Mouse (Mus musculus) liver, embryonic 13.5 days (tissue): ENCODE measurements around the gene Ntm. TPM values are rescaled to one million over a fixed set of nuclear protein-coding genes. Genes with fewer than 3 reads are reported as not detected.

ENCODE experiments used
- ATAC-seq: fragments of 200-750 bp; cut with Nextera tagmentation; 2 replicates; pipeline ENCODE4 v1.8.0; 2017; ENCODE audit warnings: low read depth, mild to moderate bottlenecking, moderate number of reproducible peaks, moderate library complexity
- DNase-seq: peaks from one replicate; pipeline ENCODE4 v3.0.0; 2022
- H3K27ac ChIP-seq: fragments of 300-500 bp; sonication (generic); 2 replicates; pipeline ENCODE4 v1.5.1; 2015; ENCODE audit warnings: moderate library complexity, mild to moderate bottlenecking, inconsistent platforms
- H3K27me3 ChIP-seq: fragments of 300-500 bp; sonication (generic); 2 replicates; pipeline ENCODE4 v1.6.1; 2015; ENCODE audit warnings: mild to moderate bottlenecking, inconsistent platforms
- H3K36me3 ChIP-seq: fragments of 300-500 bp; sonication (generic); 2 replicates; pipeline ENCODE4 v1.6.1; 2015; ENCODE audit warnings: mild to moderate bottlenecking, inconsistent platforms
- H3K4me1 ChIP-seq: fragments of 300-500 bp; sonication (generic); replicated peaks from 2 replicates; pipeline ENCODE4 v1.6.1; 2015; ENCODE audit warnings: inconsistent platforms
- H3K4me2 ChIP-seq: fragments of 300-500 bp; sonication (generic); 2 replicates; pipeline ENCODE4 v1.6.1; 2015; ENCODE audit warnings: inconsistent platforms, mild to moderate bottlenecking, moderate library complexity
- H3K4me3 ChIP-seq: fragments of 300-500 bp; sonication (generic); replicated peaks from 2 replicates; pipeline ENCODE4 v1.5.1; 2015; ENCODE audit warnings: mild to moderate bottlenecking, inconsistent platforms
- H3K9ac ChIP-seq: fragments of 300-500 bp; sonication (generic); 2 replicates; pipeline ENCODE4 v1.6.1; 2015; ENCODE audit warnings: mild to moderate bottlenecking, inconsistent platforms
- H3K9me3 ChIP-seq: fragments of 300-500 bp; sonication (generic); replicated peaks from 2 replicates; pipeline ENCODE4 v1.6.1; 2016; ENCODE audit warnings: inconsistent platforms
- WGBS: fragments of 180-500 bp; shearing (Covaris S2); methylation state at CpG from one replicate; pipeline ENCODE4 v1.1.7; 2015; ENCODE audit not compliant: insufficient replicate concordance; 5-methylcytosine and 5-hydroxymethylcytosine counted together
- polyA plus RNA-seq: library from polyadenylated mRNA; unstranded; fragments of >200 nt; fragmentation: Nextera tagmentation; extraction: Ambion mirVana; gene quantifications from 2 replicates; pipeline ENCODE4 v1.2.1, GENCODE M21; 2015

The Ntm gene
- polyA plus RNA-seq, 1 experiment from 2014 or later: 1.2 TPM

DNA sequence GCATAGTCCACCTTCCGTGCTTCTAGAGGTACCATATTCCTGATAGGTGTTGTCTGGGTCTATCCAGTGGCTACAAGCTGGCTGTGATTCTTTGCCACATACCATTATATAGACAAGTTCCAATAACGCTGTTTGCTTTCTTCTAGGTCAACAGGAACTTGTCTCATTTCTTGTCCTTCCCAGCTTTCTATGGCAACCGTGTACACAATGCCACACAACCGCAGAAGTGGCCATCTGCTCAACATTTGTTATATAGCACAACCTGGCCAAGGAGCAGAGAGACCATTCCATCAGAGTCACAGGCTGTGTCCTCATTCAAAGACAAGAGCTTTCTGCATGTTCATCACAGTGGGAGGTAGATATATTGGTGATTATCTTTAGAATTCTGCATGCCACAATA lies 404.0 kb downstream of the Ntm start:
- H3K4me2 ChIP-seq: no peak overlapping the region
- no peak overlapping the region for H3K27ac ChIP-seq
- H3K9me3 ChIP-seq: no peaks in the 10 kb centered on the region
- DNase-seq (no peak), ATAC-seq (no peak)
- 60% methylated on average over 4 of the region's 4 CpGs for WGBS
- no peaks in the 10 kb centered on the region for H3K27me3 ChIP-seq
- no peak overlapping the region for H3K9ac ChIP-seq
- H3K4me1 ChIP-seq: no peaks in the 10 kb centered on the region
- no peaks in the 10 kb centered on the region for H3K36me3 ChIP-seq
- H3K4me3 ChIP-seq: no peak overlapping the region

DNA sequence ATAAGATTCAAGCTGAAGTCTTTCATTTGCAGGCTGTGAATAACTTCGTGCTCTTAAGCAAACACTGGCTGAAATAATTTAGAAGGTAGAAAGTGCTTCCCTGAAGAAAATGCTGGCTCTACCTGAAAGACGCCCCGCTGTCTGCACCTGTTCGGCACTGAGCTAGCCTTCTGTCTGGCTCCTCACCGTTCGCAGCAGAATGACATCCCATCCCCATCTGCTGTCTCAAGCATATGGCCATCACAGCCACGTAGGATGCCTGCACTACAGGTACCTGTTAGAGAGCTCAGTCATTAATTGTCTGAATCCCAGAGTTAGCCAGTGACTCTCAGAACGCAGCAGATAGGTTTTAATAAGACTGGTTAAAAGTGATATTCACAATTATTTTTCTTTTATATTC lies 412.4 kb downstream of the Ntm start:
- 64% methylated on average over 8 of the region's 8 CpGs for WGBS
- Histone ChIP-seq H3K9ac (no peak overlapping the region), H3K9me3 (no peaks in the 10 kb centered on the region), H3K36me3 (no peaks in the 10 kb centered on the region), H3K4me2 (no peak overlapping the region), H3K27ac (no peak overlapping the region), H3K4me3 (no peak overlapping the region), H3K4me1 (no peaks in the 10 kb centered on the region), H3K27me3 (no peaks in the 10 kb centered on the region)
- DNase-seq: no peak
- ATAC-seq: no peak

DNA sequence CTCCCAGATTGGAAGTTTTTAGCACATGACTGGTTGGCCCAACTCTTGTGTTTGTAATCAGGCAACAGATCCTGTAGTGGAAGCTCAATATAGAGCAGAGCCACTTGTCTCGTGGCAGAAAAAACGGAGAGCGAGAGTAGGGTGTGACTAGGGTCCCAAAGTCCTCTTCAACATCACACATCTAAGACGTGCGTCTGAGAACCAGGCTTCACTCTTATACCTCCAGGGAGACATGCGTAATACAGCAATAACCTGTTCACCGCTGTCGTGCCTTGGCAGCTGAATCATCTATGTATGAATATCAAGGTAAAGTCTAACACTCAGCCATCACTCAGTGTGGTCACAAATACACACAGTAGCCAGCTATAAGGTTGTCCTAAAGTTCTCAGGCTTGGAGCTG lies 412.8 kb downstream of the Ntm start:
- H3K9ac ChIP-seq: no peak overlapping the region
- no peaks in the 10 kb centered on the region for H3K27me3 ChIP-seq
- no peak overlapping the region for H3K27ac ChIP-seq
- H3K36me3 ChIP-seq: no peaks in the 10 kb centered on the region
- no peak overlapping the region for H3K4me3 ChIP-seq
- 73% methylated on average over 8 of the region's 8 CpGs for WGBS
- no peak overlapping the region for H3K4me2 ChIP-seq
- no peaks in the 10 kb centered on the region for H3K4me1 ChIP-seq
- DNase-seq (no peak), ATAC-seq (no peak)
- H3K9me3 ChIP-seq: no peaks in the 10 kb centered on the region

DNA sequence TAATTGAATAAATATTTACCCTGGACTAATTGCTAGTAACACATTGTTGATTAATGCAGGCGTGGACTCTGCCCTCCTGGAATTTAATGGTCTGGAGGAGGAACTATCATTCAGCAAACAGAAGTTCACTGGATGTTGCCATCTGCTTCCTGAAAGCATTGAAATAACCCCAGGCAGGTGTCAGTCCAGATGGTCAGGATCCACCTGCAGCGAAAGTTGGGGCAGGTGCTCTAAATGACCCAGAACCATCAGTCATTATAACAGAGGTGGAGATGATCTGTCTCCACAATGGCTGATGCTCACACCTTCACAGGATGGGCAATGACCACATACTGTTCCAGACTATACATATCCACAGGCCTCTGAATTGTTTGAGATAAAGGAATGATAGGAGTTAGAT lies 426.5 kb downstream of the Ntm start:
- no peak overlapping the region for H3K4me2 ChIP-seq
- no peak overlapping the region for H3K27ac ChIP-seq
- no peak for DNase-seq
- WGBS: 50% methylated on average over 2 of the region's 2 CpGs
- no peaks in the 10 kb centered on the region for H3K36me3 ChIP-seq
- ATAC-seq: no peak
- no peaks in the 10 kb centered on the region for H3K9me3 ChIP-seq
- H3K4me1 ChIP-seq: no peaks in the 10 kb centered on the region
- H3K27me3 ChIP-seq: no peaks in the 10 kb centered on the region
- no peak overlapping the region for H3K9ac ChIP-seq
- no peak overlapping the region for H3K4me3 ChIP-seq

DNA sequence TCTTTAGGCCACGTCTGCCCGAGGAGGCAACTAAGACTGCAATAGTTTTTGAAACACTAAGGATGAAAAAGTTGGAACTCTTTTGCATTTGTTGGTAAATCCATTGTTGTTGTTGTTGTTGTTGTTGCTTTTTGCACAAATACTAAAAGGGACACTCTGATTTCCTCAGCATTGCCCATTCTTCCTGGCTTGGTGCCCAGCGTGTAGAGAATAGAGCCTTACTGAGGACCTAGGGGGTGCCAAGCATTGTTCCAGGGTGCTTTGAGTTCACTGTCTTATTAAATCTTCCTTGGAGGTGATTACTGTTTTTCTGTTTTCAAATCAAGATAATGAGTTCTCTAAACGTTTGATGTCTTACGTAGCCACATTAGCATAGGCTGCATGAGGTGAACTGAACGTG lies 428.2 kb downstream of the Ntm start:
- no peak for DNase-seq
- Histone ChIP-seq H3K9ac (no peak overlapping the region), H3K4me2 (no peak overlapping the region), H3K4me1 (no peaks in the 10 kb centered on the region), H3K9me3 (no peaks in the 10 kb centered on the region), H3K4me3 (no peak overlapping the region), H3K27ac (no peak overlapping the region), H3K27me3 (no peaks in the 10 kb centered on the region), H3K36me3 (no peaks in the 10 kb centered on the region)
- no peak for ATAC-seq
- 64% methylated on average over 6 of the region's 6 CpGs for WGBS

DNA sequence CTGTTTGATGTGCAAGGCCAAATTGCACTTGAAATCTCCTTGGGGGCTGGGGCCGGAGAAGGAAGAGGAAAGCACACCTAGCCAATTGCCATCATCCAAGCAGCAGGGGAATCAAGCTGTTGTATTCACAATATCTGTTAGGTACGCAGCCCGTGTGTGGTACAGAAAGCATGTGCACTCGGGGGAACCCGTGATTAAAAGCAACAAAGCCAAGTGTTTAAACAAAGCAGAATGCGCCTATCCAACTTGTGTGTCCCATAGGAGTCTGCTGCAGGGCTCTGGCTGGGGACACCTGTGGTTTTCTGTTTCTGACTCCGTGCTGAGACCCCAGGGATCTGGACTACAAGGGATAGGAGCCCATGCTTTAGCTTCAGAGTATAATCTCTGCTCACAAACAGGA lies 428.6 kb downstream of the Ntm start:
- WGBS: 55% methylated on average over 7 of the region's 7 CpGs
- Histone ChIP-seq H3K4me3 (no peak overlapping the region), H3K36me3 (no peaks in the 10 kb centered on the region), H3K27me3 (no peaks in the 10 kb centered on the region), H3K9me3 (no peaks in the 10 kb centered on the region), H3K27ac (no peak overlapping the region), H3K4me1 (no peaks in the 10 kb centered on the region), H3K9ac (no peak overlapping the region), H3K4me2 (no peak overlapping the region)
- ATAC-seq (no peak), DNase-seq (no peak)

DNA sequence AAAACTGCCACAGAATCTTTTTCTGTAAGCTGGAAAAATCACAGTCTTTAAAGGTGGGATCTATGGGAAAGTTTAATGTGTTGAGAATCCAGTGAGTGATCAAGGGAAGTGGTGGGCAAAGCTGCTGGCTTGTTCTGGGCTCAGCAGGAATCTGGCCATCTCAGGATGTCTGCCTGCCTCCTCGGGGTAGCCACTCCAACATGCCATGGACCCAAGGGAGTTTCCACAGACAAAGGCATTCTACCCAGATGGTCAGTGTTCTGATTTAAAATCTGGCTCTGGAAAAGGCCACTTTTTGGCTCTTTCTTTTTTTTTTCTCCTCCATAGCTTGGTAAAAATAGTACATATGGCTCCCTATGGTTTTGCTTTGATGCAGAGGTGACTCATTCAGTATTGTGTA lies 429.4 kb downstream of the Ntm start:
- Histone ChIP-seq H3K9ac (no peak overlapping the region), H3K4me2 (no peak overlapping the region), H3K9me3 (no peaks in the 10 kb centered on the region), H3K27me3 (no peaks in the 10 kb centered on the region), H3K36me3 (no peaks in the 10 kb centered on the region), H3K4me1 (no peaks in the 10 kb centered on the region), H3K4me3 (no peak overlapping the region), H3K27ac (no peak overlapping the region)
- DNase-seq: no peak
- 16% methylated on average over 1 of the region's 1 CpGs for WGBS
- ATAC-seq: no peak

DNA sequence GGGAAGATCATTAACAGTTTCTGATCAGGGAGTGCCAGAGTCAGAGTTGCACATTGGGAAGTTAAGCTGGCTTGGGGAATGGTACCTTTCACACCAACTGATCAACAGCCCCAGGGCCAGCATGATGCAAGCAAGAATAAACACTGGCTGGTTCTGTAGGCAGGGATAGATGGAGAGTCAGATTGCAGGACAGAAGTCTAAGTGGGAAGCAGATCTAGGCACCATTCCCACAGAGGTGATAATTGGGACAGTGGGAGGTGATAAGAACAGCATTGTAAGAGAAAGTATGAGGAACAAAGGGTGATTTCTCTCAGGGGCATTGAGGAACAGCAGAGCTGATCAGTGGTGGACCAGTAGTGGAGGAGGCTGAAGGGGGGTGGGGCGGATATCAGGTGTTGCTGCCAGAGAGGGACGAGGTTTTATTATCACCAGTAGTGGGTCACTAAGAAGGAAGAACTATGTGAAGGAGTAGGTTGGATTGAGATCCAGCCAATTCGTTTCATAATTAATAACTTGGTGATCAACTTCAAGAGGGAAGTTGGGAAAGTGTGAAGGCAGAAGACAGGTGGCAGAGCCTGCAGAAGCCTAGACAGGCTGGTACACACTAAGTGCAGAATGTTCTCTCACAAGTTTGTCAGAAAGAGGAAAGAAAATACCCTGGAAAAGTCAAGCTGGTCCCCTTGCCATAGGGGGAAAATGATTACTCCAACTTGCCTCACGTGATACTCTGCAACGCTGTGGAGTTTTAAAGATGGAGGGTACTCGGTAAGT lies 431.6 kb downstream of the Ntm start:
- Histone ChIP-seq H3K27ac (no peak overlapping the region), H3K9me3 (no peaks in the 10 kb centered on the region), H3K4me1 (no peaks in the 10 kb centered on the region), H3K36me3 (no peaks in the 10 kb centered on the region), H3K27me3 (no peaks in the 10 kb centered on the region), H3K4me2 (no peak overlapping the region), H3K4me3 (no peak overlapping the region), H3K9ac (no peak overlapping the region)
- no peak for DNase-seq
- ATAC-seq: no peak
- 51% methylated on average over 6 of the region's 6 CpGs for WGBS

DNA sequence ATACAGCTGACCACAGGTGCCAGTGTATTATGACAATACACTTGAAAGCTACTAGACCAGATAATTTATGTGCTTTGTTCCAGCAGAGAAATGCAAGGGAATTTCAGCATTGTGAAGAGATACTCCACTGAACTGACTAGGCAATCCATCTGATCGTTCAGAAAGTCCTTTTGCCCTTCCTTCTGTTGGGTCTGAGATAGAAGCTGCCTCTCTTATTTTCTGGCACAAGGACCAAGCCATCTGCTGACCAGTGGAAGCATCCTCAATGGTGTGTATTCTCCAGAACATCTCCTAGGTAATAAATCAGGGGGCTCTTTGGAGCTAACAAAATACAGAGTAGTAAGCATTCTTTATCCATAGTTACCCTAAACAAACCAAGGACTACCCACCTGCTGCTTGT lies 438.8 kb downstream of the Ntm start:
- 39% methylated on average over 1 of the region's 1 CpGs for WGBS
- no peak overlapping the region for H3K27ac ChIP-seq
- H3K27me3 ChIP-seq: no peaks in the 10 kb centered on the region
- H3K4me3 ChIP-seq: no peak overlapping the region
- no peaks in the 10 kb centered on the region for H3K9me3 ChIP-seq
- H3K36me3 ChIP-seq: no peaks in the 10 kb centered on the region
- no peaks in the 10 kb centered on the region for H3K4me1 ChIP-seq
- no peak overlapping the region for H3K4me2 ChIP-seq
- ATAC-seq (no peak), DNase-seq (no peak)
- H3K9ac ChIP-seq: no peak overlapping the region

DNA sequence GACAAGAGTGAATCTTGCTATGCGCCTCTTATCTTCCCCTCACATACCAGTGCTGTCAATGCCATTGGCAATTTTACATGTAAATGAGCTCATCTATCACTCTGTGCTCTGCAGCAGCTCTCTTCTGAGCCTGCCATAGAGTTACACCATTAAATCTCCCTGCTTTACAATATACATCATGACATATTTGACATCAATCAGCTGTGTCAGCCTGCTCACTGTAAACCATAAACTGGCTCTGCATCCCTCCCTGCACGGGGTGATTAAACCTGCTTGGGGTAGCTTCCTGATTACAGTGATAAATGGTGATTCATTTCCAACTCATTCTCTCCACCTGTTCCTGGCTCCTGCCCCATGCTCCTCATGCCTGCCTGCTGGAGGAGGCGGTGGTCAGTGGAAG lies 439.7 kb downstream of the Ntm start:
- Histone ChIP-seq H3K4me2 (no peak overlapping the region), H3K9ac (no peak overlapping the region), H3K4me3 (no peak overlapping the region), H3K27ac (no peak overlapping the region), H3K9me3 (0 out of 2 replicates have a peak, but pooled peaks cover 4% of the 10 kb centered on the region), H3K27me3 (no peaks in the 10 kb centered on the region), H3K36me3 (no peaks in the 10 kb centered on the region), H3K4me1 (no peaks in the 10 kb centered on the region)
- DNase-seq (no peak), ATAC-seq (no peak)
- WGBS: 56% methylated on average over 3 of the region's 3 CpGs

DNA sequence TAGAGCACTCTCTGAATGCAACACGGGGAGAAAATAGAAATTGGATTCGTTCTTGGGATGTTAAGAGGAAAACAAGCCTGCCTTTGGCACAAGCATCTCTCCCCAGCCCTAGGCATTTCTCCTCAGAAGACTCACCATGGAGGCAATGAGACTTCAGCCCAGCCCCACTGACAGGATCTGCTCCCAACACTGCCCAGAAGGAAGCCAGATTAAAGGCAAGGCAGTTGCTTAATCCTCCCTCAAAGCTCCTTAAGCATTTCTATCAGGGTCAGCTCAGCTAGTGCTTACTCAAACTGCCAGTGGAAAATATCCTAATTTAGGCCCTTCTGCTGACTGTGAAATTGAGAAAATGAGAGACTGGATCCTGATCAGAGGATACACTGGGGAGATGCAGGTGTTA lies 443.8 kb downstream of the Ntm start:
- no peak for DNase-seq
- no peak for ATAC-seq
- Histone ChIP-seq H3K4me1 (no peaks in the 10 kb centered on the region), H3K4me2 (no peak overlapping the region), H3K9me3 (0 out of 2 replicates have a peak, but pooled peaks cover 4% of the 10 kb centered on the region), H3K4me3 (no peak overlapping the region), H3K27me3 (no peaks in the 10 kb centered on the region), H3K27ac (no peak overlapping the region), H3K36me3 (no peaks in the 10 kb centered on the region), H3K9ac (no peak overlapping the region)
- WGBS: 60% methylated on average over 2 of the region's 2 CpGs

DNA sequence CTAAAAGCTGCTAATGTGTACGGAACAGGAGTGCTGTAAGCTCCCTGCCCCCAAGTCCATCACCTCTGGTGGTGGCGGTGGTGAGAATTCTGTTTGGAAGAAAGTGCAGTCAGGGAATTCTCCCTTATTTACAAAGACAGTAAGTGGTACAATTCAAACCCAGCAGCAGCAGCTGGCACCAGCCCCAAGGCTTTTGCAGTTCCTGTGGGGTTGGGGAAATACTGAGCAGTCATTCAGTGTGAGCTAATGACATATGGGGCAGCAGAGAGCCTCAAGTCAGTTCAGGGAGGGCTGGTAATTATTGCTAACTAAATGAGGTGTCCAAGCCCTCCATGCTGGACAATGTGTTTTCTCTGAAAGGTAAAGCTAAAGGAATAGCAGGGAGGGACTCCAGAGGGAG lies 446.3 kb downstream of the Ntm start:
- no peak overlapping the region for H3K9ac ChIP-seq
- no peaks in the 10 kb centered on the region for H3K27me3 ChIP-seq
- no peak for DNase-seq
- H3K4me2 ChIP-seq: no peak overlapping the region
- H3K36me3 ChIP-seq: no peaks in the 10 kb centered on the region
- H3K4me1 ChIP-seq: no peaks in the 10 kb centered on the region
- no peak overlapping the region for H3K4me3 ChIP-seq
- no peak overlapping the region for H3K27ac ChIP-seq
- no peak for ATAC-seq
- WGBS: 57% methylated on average over 2 of the region's 2 CpGs
- 0 out of 2 replicates have a peak, but pooled peaks cover 4% of the 10 kb centered on the region for H3K9me3 ChIP-seq
